Mouse (Mus musculus) cerebellum, adult 18-20 months (tissue): ENCODE measurements around the gene Cyp2c69.
"Not testable (repeated sequence)": the region's sequence is repeated elsewhere in the genome, so short reads cannot be mapped to it uniquely, and the experiment has no call there.

Source experiments
- DNase-seq, 2 experiments: peaks; one replicate each; pipeline ENCODE4 v3.0.0; 2021

The Cyp2c69 gene

DNA sequence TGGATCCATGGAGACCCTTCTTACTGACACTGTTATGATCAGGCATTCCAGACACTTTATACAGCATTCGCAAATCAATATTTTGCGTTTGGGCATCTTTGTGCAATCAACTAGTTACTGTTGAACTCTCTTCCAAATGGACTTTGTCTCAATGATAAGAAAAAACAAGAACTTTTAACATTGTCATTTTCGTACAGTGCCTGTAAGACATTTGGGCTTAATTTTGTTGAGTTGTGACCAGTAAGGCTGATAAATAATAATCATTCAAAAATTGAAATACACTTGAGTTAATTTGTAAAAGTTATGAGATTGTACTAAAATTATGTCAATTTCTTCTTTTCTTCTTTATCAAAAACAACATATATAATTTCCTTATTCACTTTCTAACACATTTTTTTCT, at the start of gene Cyp2c69:
Gene Cyp2c69 (minus strand): TSS at position 101 of the 400 bp plus-strand sequence.
- not testable (repeated sequence) for DNase-seq

DNA sequence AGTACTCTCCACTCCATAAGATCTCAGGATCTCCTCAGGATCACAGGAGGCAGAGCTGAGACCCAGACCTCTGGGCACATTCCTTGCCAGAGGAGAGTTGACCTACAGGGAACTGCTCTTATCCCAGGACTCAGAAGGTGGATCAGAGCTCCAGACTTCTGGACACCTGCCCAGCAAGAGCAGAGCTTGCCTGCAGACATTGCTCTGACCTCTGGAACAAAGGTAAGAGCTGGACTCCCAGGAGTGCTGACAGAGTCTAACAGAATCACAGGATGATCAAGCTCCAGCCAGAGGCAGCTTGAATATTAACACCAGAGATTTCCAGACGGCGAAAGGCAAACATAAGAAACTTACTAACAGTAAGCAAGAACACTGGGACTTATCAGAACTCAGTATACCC, 48.8 kb upstream of the Cyp2c69 start:
- DNase-seq: no peak

DNA sequence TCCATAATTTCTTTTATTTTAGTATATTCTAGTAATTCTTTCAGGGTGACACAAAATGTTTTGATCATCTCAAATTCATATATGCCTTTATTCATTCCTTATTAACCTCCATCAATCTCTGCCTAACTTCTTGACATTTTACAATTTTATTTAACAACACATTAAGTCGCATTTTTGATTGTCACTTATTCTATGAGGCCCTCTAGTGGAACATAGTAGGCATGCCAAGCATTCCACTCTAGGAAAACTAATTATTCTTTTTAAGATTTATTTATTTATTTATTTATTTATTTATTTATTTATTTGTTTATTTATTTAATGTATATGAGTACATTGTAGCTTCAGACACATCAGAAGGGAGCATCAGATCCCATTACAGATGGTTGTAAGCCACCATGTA, 43.4 kb upstream of the Cyp2c69 start:
- no peak for DNase-seq

DNA sequence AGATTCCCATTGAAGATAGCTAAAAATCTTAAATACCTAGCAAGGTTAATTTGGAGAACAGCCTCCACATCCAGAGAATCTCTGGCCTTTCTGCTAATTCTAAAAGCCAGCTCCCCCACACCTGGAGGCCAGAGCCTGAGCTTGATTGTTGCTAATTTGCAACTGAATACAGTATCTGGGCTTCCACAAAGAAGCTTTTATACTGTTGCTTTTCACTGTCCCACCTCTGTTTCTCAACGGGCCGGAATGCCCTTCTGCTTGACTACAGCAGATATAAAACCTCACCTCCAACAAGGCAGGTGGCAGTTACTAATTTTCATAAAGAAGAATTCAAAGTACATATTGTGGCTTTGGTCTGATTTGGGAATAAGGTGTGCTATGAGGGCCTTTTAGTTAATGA, 15.1 kb upstream of the Cyp2c69 start:
- DNase-seq: no peak

DNA sequence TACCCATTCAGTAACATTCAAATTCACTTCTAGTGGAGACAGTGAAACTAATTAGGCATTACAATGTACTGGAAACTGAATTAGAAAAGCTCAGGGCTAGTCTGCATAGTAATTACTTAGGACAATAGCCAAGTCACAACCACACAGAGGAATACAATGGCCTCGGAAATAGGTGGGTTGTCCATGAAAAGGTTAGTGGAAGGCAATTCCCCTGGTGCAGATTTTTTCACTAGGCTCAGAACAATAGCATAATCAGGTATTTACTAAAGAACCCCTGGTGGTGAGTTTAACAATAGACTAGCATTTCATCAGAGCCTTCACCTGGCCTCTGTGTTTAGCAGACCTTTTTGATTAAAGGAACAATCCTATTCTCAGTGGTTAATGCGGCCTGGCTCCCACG, 3.5 kb upstream of the Cyp2c69 start:
- DNase-seq: not testable (repeated sequence)

DNA sequence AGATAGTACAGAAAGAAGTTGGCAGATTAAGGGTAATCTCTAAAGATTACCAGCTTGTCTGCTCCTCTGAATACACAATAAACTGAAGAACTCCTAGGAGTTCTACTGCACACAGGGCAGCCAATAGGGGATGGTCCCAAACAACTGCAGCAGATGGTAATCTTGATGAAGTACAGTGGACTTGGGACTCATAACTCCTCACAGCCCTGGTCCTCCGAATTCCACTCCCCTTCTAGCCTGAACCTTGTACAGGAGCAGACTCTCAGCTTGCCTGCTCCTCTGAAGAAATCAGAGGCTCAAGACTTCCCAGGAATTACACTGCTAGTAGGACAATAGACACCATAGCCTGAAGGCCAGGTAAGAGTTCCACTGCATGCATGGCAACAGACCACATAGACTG, 20.5 kb downstream of the Cyp2c69 start:
- DNase-seq: no peak

DNA sequence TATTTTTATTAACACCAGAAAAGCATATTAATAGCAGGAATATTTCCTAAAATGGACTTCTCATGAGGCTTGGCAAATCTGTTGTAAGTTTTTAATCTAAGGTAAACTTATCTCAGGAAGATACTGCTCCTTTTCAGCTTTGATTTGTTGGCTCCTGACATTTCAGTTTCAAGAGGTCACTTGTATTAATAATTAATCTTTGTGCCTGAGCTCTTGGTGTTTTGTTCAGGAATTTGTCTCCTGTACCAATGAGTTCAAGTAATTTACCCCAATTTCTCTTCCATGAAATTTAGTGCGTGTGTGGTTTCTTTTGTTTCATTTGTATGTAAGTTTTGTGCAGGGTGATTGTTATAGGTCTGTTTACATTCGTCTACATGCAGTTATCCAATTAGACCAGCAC, 65.7 kb downstream of the Cyp2c69 start:
- DNase-seq: not testable (repeated sequence)

DNA sequence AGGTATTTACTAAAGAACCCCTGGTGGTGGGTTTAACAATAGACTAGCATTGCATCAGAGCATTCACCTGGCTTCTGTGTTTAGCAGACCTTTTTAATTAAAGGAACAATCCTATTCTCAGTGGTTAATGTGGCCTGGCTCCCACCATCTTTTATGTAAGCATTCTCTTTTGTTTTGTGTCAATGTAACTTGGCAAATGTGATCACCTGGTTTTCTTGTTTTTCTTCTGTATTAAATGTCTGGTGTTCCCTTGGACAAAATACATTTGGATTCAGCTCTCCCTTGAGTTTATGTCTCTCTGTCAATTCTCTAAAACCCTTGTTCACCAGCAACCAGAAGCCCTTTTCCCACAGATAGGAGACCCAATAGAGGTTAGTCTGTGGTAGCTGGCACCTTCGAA, 70.2 kb downstream of the Cyp2c69 start:
- not testable (repeated sequence) for DNase-seq

DNA sequence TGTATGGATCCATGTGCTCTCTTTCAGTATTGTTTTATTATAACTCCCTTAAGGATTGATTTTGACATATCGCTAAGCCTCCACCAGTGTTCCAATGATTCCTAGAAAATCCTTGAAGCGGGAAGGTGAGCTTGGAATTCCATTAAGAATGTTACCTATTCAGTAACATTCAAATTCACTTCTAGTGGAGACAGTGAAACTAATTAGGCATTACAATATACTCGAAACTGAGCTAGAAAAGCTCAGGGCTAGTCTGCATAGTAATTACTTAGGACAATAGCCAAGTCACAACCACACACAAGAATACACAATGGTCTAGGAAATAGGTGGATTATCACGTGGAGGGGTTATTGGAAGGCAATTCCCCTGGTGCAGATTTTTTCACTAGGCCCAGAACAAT, 70.6 kb downstream of the Cyp2c69 start:
- not testable (repeated sequence) for DNase-seq

DNA sequence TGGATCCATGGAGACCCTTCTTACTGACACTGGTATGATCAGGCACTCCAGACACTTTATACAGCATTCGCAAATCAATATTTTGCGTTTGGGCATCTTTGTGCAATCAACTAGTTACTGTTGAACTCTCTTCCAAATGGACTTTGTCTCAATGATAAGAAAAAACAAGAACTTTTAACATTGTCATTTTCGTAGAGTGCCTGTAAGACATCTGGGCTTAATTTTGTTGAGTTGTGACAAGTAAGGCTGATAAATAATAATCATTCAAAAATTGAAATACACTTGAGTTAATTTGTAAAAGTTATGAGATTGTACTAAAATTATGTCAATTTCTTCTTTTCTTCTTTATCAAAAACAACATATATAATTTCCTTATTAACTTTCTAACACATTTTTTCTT, 73.9 kb downstream of the Cyp2c69 start, which contains the start of gene Cyp2c40:
Gene Cyp2c40 (minus strand): TSS at position 101 of the 400 bp plus-strand sequence.
- DNase-seq: not testable (repeated sequence)
